Mouse (Mus musculus): ENCODE data around the gene Ranbp10.

GRCm38 (mm10) chr8:105819659-105820058 is 7.5 kb downstream of the Ranbp10 start:
- no peak for TF ChIP-seq CTCF (IDR thresholded peaks at IDR 0.05; ENCODE audit: low read depth, low read length)
- no peak for TF ChIP-seq POLR2A (IDR thresholded peaks at IDR 0.05; ENCODE audit: borderline replicate concordance, low read depth, low read length)

Measured in bone marrow macrophage, adult 2 months (primary cell).